Mouse (Mus musculus) left cerebral cortex, postnatal 10 days (tissue): ENCODE data around the gene Rab6b. TPM values are rescaled to one million over a fixed set of nuclear protein-coding genes. Genes with fewer than 3 reads are reported as not detected.

Experiments
- DNase-seq, 2 experiments: peaks; one replicate each; pipeline ENCODE4 v3.0.0; 2021 to 2022; ENCODE audit warnings: low spot score in 2 of 2, mixed read lengths in 1 of 2; ENCODE audit errors: extremely low spot score in 1 of 2
- intact Hi-C: fragments of 180-260 bp; cut with DNase I; formaldehyde crosslinking; loops from one replicate; pipeline ENCODE4 v1.15.1; 2025
- total RNA-seq, 2 experiments: library from RNA; stranded (reverse); gene quantifications; 2 replicates each; pipeline ENCODE4 v1.2.3; 2021

Rab6b gene
- total RNA-seq, 2 experiments from 2014 or later: 623 to 633 TPM

- DNase-seq: peak in 1 of 2 experiments; percentile 35
- intact Hi-C loops: loop anchor here (5.0 kb wide), 1 partner anchor 75 kb away; no protein-coding TSS in a partner anchor
These were observed 115.2 kb downstream of the Rab6b start for GRCm38 (mm10) chr9:103226806-103227205.

GRCm38 (mm10) chr9:103227760-103228159, 116.2 kb downstream of the Rab6b start:
- intact Hi-C loops: loop anchor here (5.0 kb wide), 1 partner anchor 75 kb away; no protein-coding TSS in a partner anchor
- DNase-seq: no peak

- intact Hi-C loops: loop anchor here (5.0 kb wide), 1 partner anchor 74 kb away; no protein-coding TSS in a partner anchor
- DNase-seq: no peak
These were observed 116.9 kb downstream of the Rab6b start for GRCm38 (mm10) chr9:103228370-103229003.

GRCm38 (mm10) chr9:103229037-103229867, 117.7 kb downstream of the Rab6b start:
- DNase-seq: no peak
- intact Hi-C loops: loop anchor here (5.0 kb wide), 1 partner anchor 73 kb away; no protein-coding TSS in a partner anchor

- peak; percentile 34 to 69 for DNase-seq
- intact Hi-C loops: no loop called here
These were observed 118.8 kb downstream of the Rab6b start, which contains the start of the genes Gm20425 and Trf for GRCm38 (mm10) chr9:103230151-103230951. Gene Gm20425 (minus strand): TSS chr9:103230307. Gene Trf (minus strand): TSS chr9:103230444.

GRCm38 (mm10) chr9:103232232-103233005, 120.8 kb downstream of the Rab6b start:
- DNase-seq: no peak
- intact Hi-C loops: no loop called here

- intact Hi-C loops: no loop called here
These were observed 121.4 kb downstream of the Rab6b start for GRCm38 (mm10) chr9:103233006-103233395.

GRCm38 (mm10) chr9:103234059-103234458, 122.5 kb downstream of the Rab6b start:
- DNase-seq: no peak
- intact Hi-C loops: no loop called here

More at GRCm38 (mm10) chr9:103233006-103233395, 121.4 kb downstream of the Rab6b start:
- peak in 1 of 2 experiments; percentile 63 for DNase-seq

- intact Hi-C loops: no loop called here
- DNase-seq: no peak
These were observed 123.1 kb downstream of the Rab6b start for GRCm38 (mm10) chr9:103234565-103235165.

Other genes with a start within 250 kb of the Rab6b start
- 1 to 10 TPM; 1.9 to 3.2 TPM for gene Slco2a1, start 123.1 kb upstream of the Rab6b start, total RNA-seq
- 10 to 100 TPM; 20.9 to 22.4 TPM for gene Srprb, start 90.3 kb downstream of the Rab6b start, total RNA-seq
- gene Gm20425, start 118.5 kb downstream of the Rab6b start, total RNA-seq: 1 to 10 TPM; 2.9 to 4.2 TPM
- 10 to 100 TPM; 13.7 to 19.2 TPM for gene Trf, start 118.7 kb downstream of the Rab6b start, total RNA-seq
- under 1 TPM; 0.49 to 0.99 TPM for gene 1300017J02Rik, start 193.3 kb downstream of the Rab6b start, total RNA-seq
- gene Topbp1, start 193.4 kb downstream of the Rab6b start, total RNA-seq: 10 to 100 TPM; 26.0 to 27.4 TPM